Mouse (Mus musculus): ENCODE data around the gene Mpz.

DNA sequence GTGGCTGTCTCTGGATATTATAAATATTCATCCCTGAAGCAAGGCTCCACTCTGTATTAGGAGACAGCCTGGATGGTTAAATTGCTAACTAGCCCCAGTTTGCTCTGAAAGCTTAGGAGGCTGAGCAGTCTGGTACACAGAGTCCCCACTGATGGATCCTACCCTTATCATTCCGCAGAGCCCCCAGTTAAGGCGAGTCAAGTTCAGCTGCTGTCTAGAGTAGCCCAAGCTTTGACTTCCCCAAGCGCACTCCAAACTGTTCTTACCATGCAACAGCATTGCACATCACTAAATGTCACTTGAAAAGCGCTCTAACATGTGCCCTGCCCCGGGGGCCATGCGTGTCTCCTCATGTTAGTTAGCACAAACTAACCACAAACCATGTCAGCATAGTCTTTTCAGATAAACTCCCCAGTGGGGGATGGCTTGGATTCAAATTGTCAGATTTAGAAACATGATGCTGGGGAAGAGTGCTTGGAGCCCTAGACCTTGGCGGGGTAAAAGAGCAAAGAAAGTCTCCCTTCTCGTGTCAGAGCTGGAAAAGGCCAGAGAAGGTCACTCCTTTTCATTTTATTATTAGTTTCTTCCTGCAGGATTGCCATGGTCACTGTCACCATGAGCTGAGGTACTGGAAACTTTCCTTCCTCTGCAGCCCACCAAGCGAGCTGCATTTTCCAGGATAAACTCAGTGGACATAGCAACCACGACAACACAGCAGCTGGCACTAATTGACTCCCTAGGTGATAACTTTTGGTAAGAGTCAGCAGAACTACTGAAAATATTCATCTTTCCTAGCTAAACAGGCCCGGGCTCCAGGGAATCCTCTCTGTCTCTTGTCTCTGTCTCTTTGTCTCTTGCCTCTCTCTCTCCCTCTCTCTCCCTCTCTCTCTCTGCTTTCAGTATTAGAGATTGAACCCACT is 43.7 kb downstream of the Mpz start:
- no peak for TF ChIP-seq CTCF (IDR thresholded peaks at IDR 0.05; ENCODE audit: low read depth)
- TF ChIP-seq EP300 (IDR thresholded peaks at IDR 0.05; ENCODE audit: low read depth), result no peak

All from heart, postnatal 0 days (tissue).